Mouse (Mus musculus) embryonic facial prominence, embryonic 13.5 days (tissue): ENCODE data around the gene Tle4. TPM values are rescaled to one million over a fixed set of nuclear protein-coding genes. Genes with fewer than 3 reads are reported as not detected.

Source experiments
- ATAC-seq: fragments of 200-750 bp; cut with Nextera tagmentation; 2 replicates; pipeline ENCODE4 v1.8.0; 2017; ENCODE audit warnings: low read depth; ENCODE audit not compliant: insufficient number of reproducible peaks, insufficient read depth, low FRiP score, low TSS enrichment
- H3K27ac ChIP-seq: fragments of 300-500 bp; sonication (generic); 2 replicates; pipeline ENCODE4 v1.5.1; 2015; ENCODE audit warnings: moderate library complexity, mild to moderate bottlenecking, inconsistent platforms
- H3K27me3 ChIP-seq: fragments of 300-500 bp; sonication (generic); 2 replicates; pipeline ENCODE4 v1.6.1; 2015; ENCODE audit warnings: mild to moderate bottlenecking, inconsistent platforms
- H3K36me3 ChIP-seq: fragments of 300-500 bp; sonication (generic); 2 replicates; pipeline ENCODE4 v1.6.1; 2015; ENCODE audit warnings: mild to moderate bottlenecking, inconsistent platforms
- H3K4me1 ChIP-seq: fragments of 300-500 bp; sonication (generic); 2 replicates; pipeline ENCODE4 v1.6.1; 2015; ENCODE audit warnings: inconsistent platforms
- H3K4me2 ChIP-seq: fragments of 300-500 bp; sonication (generic); 2 replicates; pipeline ENCODE4 v1.6.1; 2015; ENCODE audit warnings: moderate library complexity, mild to moderate bottlenecking, inconsistent platforms
- H3K4me3 ChIP-seq: fragments of 300-500 bp; sonication (generic); 2 replicates; pipeline ENCODE4 v1.5.1; 2015; ENCODE audit warnings: mild to moderate bottlenecking, inconsistent platforms
- H3K9ac ChIP-seq: fragments of 300-500 bp; sonication (generic); 2 replicates; pipeline ENCODE4 v1.6.1; 2015; ENCODE audit warnings: mild to moderate bottlenecking, inconsistent platforms
- H3K9me3 ChIP-seq: fragments of 300-500 bp; sonication (generic); 2 replicates; pipeline ENCODE4 v1.6.1; 2016; ENCODE audit warnings: inconsistent platforms
- WGBS: fragments of 180-500 bp; shearing (Covaris S2); methylation state at CpG from one replicate; pipeline ENCODE4 v1.1.7; 2015; ENCODE audit warnings: mixed read lengths; 5-methylcytosine and 5-hydroxymethylcytosine counted together
- polyA plus RNA-seq: library from polyadenylated mRNA; unstranded; fragments of >200 nt; fragmentation: Nextera tagmentation; extraction: Ambion mirVana; gene quantifications from 2 replicates; pipeline ENCODE4 v1.2.1, GENCODE M21; 2015

Tle4 gene
- polyA plus RNA-seq, 1 experiment from 2014 or later, result 15.4 TPM

GRCm38 (mm10) chr19:14449738-14450137, 148.1 kb downstream of the Tle4 start:
- Histone ChIP-seq H3K36me3 (peaks cover 62% of the 10 kb centered on the region), H3K9ac (no peak overlapping the region), H3K4me1 (peaks cover 2% of the 10 kb centered on the region; the same call in 1 of the 2 replicates), H3K9me3 (no peaks in the 10 kb centered on the region), H3K4me3 (no peak overlapping the region), H3K27ac (no peak overlapping the region), H3K27me3 (no peaks in the 10 kb centered on the region), H3K4me2 (no peak overlapping the region)
- ATAC-seq, result no peak
- 87% methylated on average over 3 of the region's 3 CpGs for WGBS

GRCm38 (mm10) chr19:14448586-14448985, 149.3 kb downstream of the Tle4 start:
- Histone ChIP-seq H3K36me3 (peaks cover 52% of the 10 kb centered on the region), H3K4me2 (no peak overlapping the region), H3K9ac (no peak overlapping the region), H3K27me3 (no peaks in the 10 kb centered on the region), H3K27ac (no peak overlapping the region), H3K4me3 (no peak overlapping the region), H3K4me1 (peaks cover 8% of the 10 kb centered on the region), H3K9me3 (no peaks in the 10 kb centered on the region)
- WGBS, result 82% methylated on average over 2 of the region's 2 CpGs
- ATAC-seq, result no peak

GRCm38 (mm10) chr19:14447474-14447873, 150.4 kb downstream of the Tle4 start:
- H3K36me3 ChIP-seq, result peaks cover 42% of the 10 kb centered on the region
- ATAC-seq, result no peak
- 80% methylated on average over 1 of the region's 1 CpGs for WGBS
- H3K4me1 ChIP-seq, result peaks cover 8% of the 10 kb centered on the region
- H3K4me3 ChIP-seq, result no peak overlapping the region
- H3K9me3 ChIP-seq, result no peaks in the 10 kb centered on the region
- no peaks in the 10 kb centered on the region for H3K27me3 ChIP-seq
- no peak overlapping the region for H3K4me2 ChIP-seq
- H3K27ac ChIP-seq, result no peak overlapping the region
- H3K9ac ChIP-seq, result no peak overlapping the region

- H3K4me1 ChIP-seq, result peaks cover 5% of the 10 kb centered on the region; the same call in 1 of the 2 replicates
- WGBS, result 89% methylated on average over 5 of the region's 5 CpGs
- ATAC-seq, result no peak
Measured at GRCm38 (mm10) chr19:14441861-14442260, 156.0 kb downstream of the Tle4 start.

GRCm38 (mm10) chr19:14437226-14437625, 160.6 kb downstream of the Tle4 start:
- no peak for ATAC-seq
- no peak overlapping the region for H3K9ac ChIP-seq
- no peak overlapping the region for H3K4me3 ChIP-seq
- H3K4me1 ChIP-seq, result no peaks in the 10 kb centered on the region; the same call in 1 of the 2 replicates
- H3K27ac ChIP-seq, result no peak overlapping the region
- H3K4me2 ChIP-seq, result no peak overlapping the region
- no peaks in the 10 kb centered on the region for H3K27me3 ChIP-seq
- WGBS, result 75% methylated on average over 7 of the region's 7 CpGs
- no peaks in the 10 kb centered on the region for H3K36me3 ChIP-seq
- no peaks in the 10 kb centered on the region for H3K9me3 ChIP-seq

More at GRCm38 (mm10) chr19:14441861-14442260, 156.0 kb downstream of the Tle4 start:
- Histone ChIP-seq H3K27me3 (no peaks in the 10 kb centered on the region), H3K4me3 (no peak overlapping the region), H3K27ac (no peak overlapping the region), H3K9me3 (no peaks in the 10 kb centered on the region), H3K4me2 (no peak overlapping the region), H3K36me3 (peaks cover 11% of the 10 kb centered on the region), H3K9ac (no peak overlapping the region)

- Histone ChIP-seq H3K9ac (no peak overlapping the region), H3K27me3 (no peaks in the 10 kb centered on the region), H3K27ac (no peak overlapping the region), H3K4me1 (no peaks in the 10 kb centered on the region; the same call in 1 of the 2 replicates), H3K36me3 (no peaks in the 10 kb centered on the region), H3K4me2 (no peak overlapping the region), H3K9me3 (no peaks in the 10 kb centered on the region), H3K4me3 (no peak overlapping the region)
- WGBS, result 72% methylated on average over 2 of the region's 2 CpGs
- ATAC-seq, result no peak
Measured at GRCm38 (mm10) chr19:14436567-14436966, 161.3 kb downstream of the Tle4 start.

- Histone ChIP-seq H3K27me3 (no peaks in the 10 kb centered on the region), H3K27ac (no peak overlapping the region), H3K9me3 (no peaks in the 10 kb centered on the region), H3K4me3 (no peak overlapping the region), H3K36me3 (no peaks in the 10 kb centered on the region), H3K9ac (no peak overlapping the region), H3K4me2 (no peak overlapping the region), H3K4me1 (no peaks in the 10 kb centered on the region; the same call in 1 of the 2 replicates)
- 46% methylated on average over 14 of the region's 14 CpGs for WGBS
- no peak for ATAC-seq
Measured at GRCm38 (mm10) chr19:14435681-14436376, 162.0 kb downstream of the Tle4 start.

GRCm38 (mm10) chr19:14433900-14434299, 164.0 kb downstream of the Tle4 start:
- no peak overlapping the region for H3K4me3 ChIP-seq
- ATAC-seq, result no peak
- no peaks in the 10 kb centered on the region for H3K27me3 ChIP-seq
- no peaks in the 10 kb centered on the region for H3K36me3 ChIP-seq
- H3K9ac ChIP-seq, result no peak overlapping the region
- H3K4me2 ChIP-seq, result no peak overlapping the region
- H3K9me3 ChIP-seq, result no peaks in the 10 kb centered on the region
- H3K27ac ChIP-seq, result no peak overlapping the region
- no peaks in the 10 kb centered on the region; the same call in 1 of the 2 replicates for H3K4me1 ChIP-seq
- 89% methylated on average over 4 of the region's 4 CpGs for WGBS

GRCm38 (mm10) chr19:14432436-14432835, 165.4 kb downstream of the Tle4 start:
- WGBS, result 85% methylated on average over 7 of the region's 7 CpGs
- Histone ChIP-seq H3K4me2 (no peak overlapping the region), H3K9me3 (no peaks in the 10 kb centered on the region), H3K27me3 (no peaks in the 10 kb centered on the region), H3K27ac (no peak overlapping the region), H3K4me1 (no peaks in the 10 kb centered on the region; the same call in 1 of the 2 replicates), H3K4me3 (no peak overlapping the region), H3K9ac (no peak overlapping the region), H3K36me3 (no peaks in the 10 kb centered on the region)
- ATAC-seq, result no peak

- ATAC-seq, result no peak
- peaks cover 3% of the 10 kb centered on the region; the same call in 1 of the 2 replicates for H3K27me3 ChIP-seq
- H3K4me3 ChIP-seq, result no peak overlapping the region
- no peaks in the 10 kb centered on the region for H3K36me3 ChIP-seq
- H3K4me2 ChIP-seq, result no peak overlapping the region
- H3K9me3 ChIP-seq, result no peaks in the 10 kb centered on the region
- H3K27ac ChIP-seq, result no peak overlapping the region
- H3K4me1 ChIP-seq, result peaks cover 9% of the 10 kb centered on the region; the same call in 1 of the 2 replicates
- 56% methylated on average over 6 of the region's 6 CpGs for WGBS
- H3K9ac ChIP-seq, result no peak overlapping the region
Measured at GRCm38 (mm10) chr19:14426920-14427319, 170.9 kb downstream of the Tle4 start.

- H3K9ac ChIP-seq, result no peak overlapping the region
- H3K4me1 ChIP-seq, result peaks cover 9% of the 10 kb centered on the region; the same call in 1 of the 2 replicates
- no peak overlapping the region for H3K4me2 ChIP-seq
- no peaks in the 10 kb centered on the region for H3K36me3 ChIP-seq
- H3K27ac ChIP-seq, result no peak overlapping the region
- H3K27me3 ChIP-seq, result peaks cover 3% of the 10 kb centered on the region; the same call in 1 of the 2 replicates
- no peak overlapping the region for H3K4me3 ChIP-seq
- ATAC-seq, result no peak
- H3K9me3 ChIP-seq, result no peaks in the 10 kb centered on the region
- 39% methylated on average over 19 of the region's 19 CpGs for WGBS
Measured at GRCm38 (mm10) chr19:14426244-14426868, 171.5 kb downstream of the Tle4 start.

GRCm38 (mm10) chr19:14425122-14425521, 172.7 kb downstream of the Tle4 start:
- no peak overlapping the region for H3K9ac ChIP-seq
- 80% methylated on average over 6 of the region's 6 CpGs for WGBS
- peaks cover 9% of the 10 kb centered on the region; the same call in 1 of the 2 replicates for H3K4me1 ChIP-seq
- no peak overlapping the region for H3K4me2 ChIP-seq
- no peak overlapping the region for H3K27ac ChIP-seq
- no peaks in the 10 kb centered on the region for H3K36me3 ChIP-seq
- H3K27me3 ChIP-seq, result peaks cover 3% of the 10 kb centered on the region; the same call in 1 of the 2 replicates
- no peak for ATAC-seq
- no peaks in the 10 kb centered on the region for H3K9me3 ChIP-seq
- H3K4me3 ChIP-seq, result no peak overlapping the region
